Mouse (Mus musculus): ENCODE results near the gene Twf2.
A peak's percentile ranks its signal among the peaks of the same experiment; 100 is the strongest.
"Not testable (repeated sequence)": the region's sequence is repeated elsewhere in the genome, so short reads cannot be mapped to it uniquely, and the experiment has no call there.

Twf2 gene

GRCm38 (mm10) chr9:106202819-106203636, at the start of gene Twf2:
TSS of gene Twf2 (plus strand) at chr9:106203108.
- peak; percentile 67 for DNase-seq (ENCODE audit: low read depth, low spot score)

- no peak for DNase-seq (ENCODE audit: low read depth, low spot score)
Observed at GRCm38 (mm10) chr9:106154106-106154505, 48.8 kb upstream of the Twf2 start.

GRCm38 (mm10) chr9:106156419-106156818, 46.5 kb upstream of the Twf2 start:
- DNase-seq (ENCODE audit: low read depth, low spot score) = no peak

GRCm38 (mm10) chr9:106156921-106157622, 45.8 kb upstream of the Twf2 start:
- no peak for DNase-seq (ENCODE audit: low read depth, low spot score)

- DNase-seq (ENCODE audit: low read depth, low spot score) = no peak
Observed at GRCm38 (mm10) chr9:106157623-106157925, 45.3 kb upstream of the Twf2 start.

- DNase-seq (ENCODE audit: low read depth, low spot score) = no peak
Observed at GRCm38 (mm10) chr9:106158037-106158491, 44.8 kb upstream of the Twf2 start, which contains the start of gene Glyctk. TSS of gene Glyctk (minus strand) at chr9:106158138.

- DNase-seq (ENCODE audit: low read depth, low spot score) = no peak
Observed at GRCm38 (mm10) chr9:106159237-106159636, 43.7 kb upstream of the Twf2 start.

- peak; percentile 91 for DNase-seq (ENCODE audit: low read depth, low spot score)
Observed at GRCm38 (mm10) chr9:106159784-106160301, 43.1 kb upstream of the Twf2 start.

GRCm38 (mm10) chr9:106160426-106160825, 42.5 kb upstream of the Twf2 start:
- DNase-seq (ENCODE audit: low read depth, low spot score) = no peak

- peak; percentile 19 for DNase-seq (ENCODE audit: low read depth, low spot score)
Observed at GRCm38 (mm10) chr9:106166709-106167108, 36.2 kb upstream of the Twf2 start.

- DNase-seq (ENCODE audit: low read depth, low spot score) = no peak
Observed at GRCm38 (mm10) chr9:106167241-106167640, 35.7 kb upstream of the Twf2 start.

GRCm38 (mm10) chr9:106167703-106168102, 35.2 kb upstream of the Twf2 start:
- no peak for DNase-seq (ENCODE audit: low read depth, low spot score)

- not testable (repeated sequence) for DNase-seq (ENCODE audit: low read depth, low spot score)
Observed at GRCm38 (mm10) chr9:106169006-106169405, 33.9 kb upstream of the Twf2 start.

GRCm38 (mm10) chr9:106169917-106170316, 33.0 kb upstream of the Twf2 start:
- no peak for DNase-seq (ENCODE audit: low read depth, low spot score)

- DNase-seq (ENCODE audit: low read depth, low spot score) = peak; percentile 80
Observed at GRCm38 (mm10) chr9:106170556-106171345, 32.2 kb upstream of the Twf2 start, which contains the start of gene Wdr82. TSS of gene Wdr82 (plus strand) at chr9:106170928.

GRCm38 (mm10) chr9:106171346-106172158, 31.4 kb upstream of the Twf2 start:
- no peak for DNase-seq (ENCODE audit: low read depth, low spot score)

GRCm38 (mm10) chr9:106172527-106172926, 30.4 kb upstream of the Twf2 start:
- DNase-seq (ENCODE audit: low read depth, low spot score) = no peak

GRCm38 (mm10) chr9:106173363-106173762, 29.5 kb upstream of the Twf2 start:
- DNase-seq (ENCODE audit: low read depth, low spot score) = no peak

- DNase-seq (ENCODE audit: low read depth, low spot score) = no peak
Observed at GRCm38 (mm10) chr9:106175552-106176200, 27.2 kb upstream of the Twf2 start.

- DNase-seq (ENCODE audit: low read depth, low spot score) = no peak
Observed at GRCm38 (mm10) chr9:106176769-106177168, 26.1 kb upstream of the Twf2 start.

Measured in telencephalon, adult 2 months (tissue).